Mouse (Mus musculus) C2C12 (cell line): ENCODE results near the gene Glb1. TPM values are rescaled to one million over a fixed set of nuclear protein-coding genes. Genes with fewer than 3 reads are reported as not detected.

Source experiments
- H3K27me3 ChIP-seq: one replicate; pipeline ENCODE4 v1.6.1; 2011; ENCODE audit not compliant: control insufficient read depth, insufficient read depth, insufficient read length
- H3K36me3 ChIP-seq: one replicate; pipeline ENCODE4 v1.6.1; 2011; ENCODE audit not compliant: control insufficient read depth, insufficient read depth
- H3K4me3 ChIP-seq: one replicate; pipeline ENCODE4 v1.5.1; 2011; ENCODE audit warnings: mild to moderate bottlenecking, control low read depth; ENCODE audit not compliant: poor library complexity, insufficient read depth, severe bottlenecking
- H3K79me2 ChIP-seq: one replicate; pipeline ENCODE4 v1.6.1; 2011; ENCODE audit not compliant: control insufficient read depth, insufficient read depth
- H3K79me3 ChIP-seq: one replicate; pipeline ENCODE4 v1.6.1; 2011; ENCODE audit warnings: low read depth, control low read depth
- H3ac ChIP-seq: one replicate; pipeline ENCODE3; 2011; ENCODE audit warnings: low read depth; ENCODE audit not compliant: control insufficient read depth, insufficient read length
- CEBPB ChIP-seq: IDR thresholded peaks from one replicate; pipeline ENCODE4 v1.6.1; 2011; ENCODE audit warnings: low read depth, mild to moderate bottlenecking, control low read depth, moderate library complexity
- CTCF ChIP-seq: IDR thresholded peaks from one replicate; pipeline ENCODE4 v1.5.1; 2011; ENCODE audit not compliant: control insufficient read depth, insufficient read depth, insufficient read length
- FOSL1 ChIP-seq: IDR thresholded peaks from one replicate; pipeline ENCODE4 v1.8.0; 2011; ENCODE audit warnings: mild to moderate bottlenecking, low read length; ENCODE audit not compliant: poor library complexity, insufficient read depth, severe bottlenecking
- MAX ChIP-seq: IDR thresholded peaks from one replicate; pipeline ENCODE4 v1.6.1; 2011; ENCODE audit warnings: mild to moderate bottlenecking, control low read depth
- MYOD1 ChIP-seq: IDR thresholded peaks from one replicate; pipeline ENCODE4 v1.6.1; 2011; ENCODE audit warnings: low read depth; ENCODE audit not compliant: control insufficient read depth, insufficient read length
- MYOG ChIP-seq: IDR thresholded peaks from one replicate; pipeline ENCODE4 v1.6.1; 2011; ENCODE audit not compliant: control insufficient read depth, insufficient read length; ENCODE audit errors: extremely low read depth
- USF1 ChIP-seq: IDR thresholded peaks from one replicate; pipeline ENCODE4 v1.6.1; 2011; ENCODE audit warnings: low read depth, mild to moderate bottlenecking, control low read depth, moderate library complexity
- polyA plus RNA-seq: library from polyadenylated mRNA; unstranded; fragments of >200 nt; fragmentation: generic; extraction: Trizol; gene quantifications from one replicate; pipeline ENCODE4 v1.2.1, GENCODE M21; 2012; ENCODE audit warnings: missing spikeins

Gene Glb1
- polyA plus RNA-seq, 1 experiment = 21.1 TPM

- H3ac ChIP-seq = no peak overlapping the region
- H3K79me2 ChIP-seq = no peaks in the 10 kb centered on the region
- no peak for TF ChIP-seq MYOD1
- no peak for TF ChIP-seq CEBPB
- TF ChIP-seq MYOG = no peak
- TF ChIP-seq USF1 = no peak
- TF ChIP-seq CTCF = no peak
- TF ChIP-seq MAX = no peak
- no peak for TF ChIP-seq FOSL1
- peaks cover 22% of the 10 kb centered on the region for H3K36me3 ChIP-seq
- no peaks in the 10 kb centered on the region for H3K27me3 ChIP-seq
- H3K4me3 ChIP-seq = no peak overlapping the region
- no peaks in the 10 kb centered on the region for H3K79me3 ChIP-seq
Observed at GRCm38 (mm10) chr9:114377168-114377567, 23.7 kb upstream of the Glb1 start.

GRCm38 (mm10) chr9:114379871-114380270 is 21.0 kb upstream of the Glb1 start:
- no peaks in the 10 kb centered on the region for H3K79me2 ChIP-seq
- no peak overlapping the region for H3ac ChIP-seq

GRCm38 (mm10) chr9:114380881-114381733 is 19.8 kb upstream of the Glb1 start:
- Histone ChIP-seq H3K79me3 (no peaks in the 10 kb centered on the region), H3K4me3 (no peak overlapping the region), H3K79me2 (no peaks in the 10 kb centered on the region), H3K36me3 (peaks cover 19% of the 10 kb centered on the region), H3ac (no peak overlapping the region), H3K27me3 (no peaks in the 10 kb centered on the region)
- TF ChIP-seq CTCF (no peak), CEBPB (no peak), USF1 (no peak)

More at GRCm38 (mm10) chr9:114379871-114380270, 21.0 kb upstream of the Glb1 start:
- Histone ChIP-seq H3K4me3 (no peak overlapping the region), H3K27me3 (no peaks in the 10 kb centered on the region), H3K79me3 (no peaks in the 10 kb centered on the region), H3K36me3 (peaks cover 27% of the 10 kb centered on the region)
- TF ChIP-seq MYOG = no peak
- no peak for TF ChIP-seq USF1
- no peak for TF ChIP-seq CTCF
- no peak for TF ChIP-seq MYOD1
- no peak for TF ChIP-seq FOSL1
- no peak for TF ChIP-seq CEBPB

- Histone ChIP-seq H3K79me2 (peaks cover 5% of the 10 kb centered on the region), H3K79me3 (peaks cover 4% of the 10 kb centered on the region), H3K27me3 (no peaks in the 10 kb centered on the region), H3K36me3 (peaks cover 16% of the 10 kb centered on the region), H3K4me3 (no peak overlapping the region), H3ac (no peak overlapping the region)
- TF ChIP-seq CTCF = no peak
- TF ChIP-seq MYOG = no peak
- TF ChIP-seq FOSL1 = no peak
- no peak for TF ChIP-seq CEBPB
- no peak for TF ChIP-seq MYOD1
- TF ChIP-seq MAX = no peak
- no peak for TF ChIP-seq USF1
Observed at GRCm38 (mm10) chr9:114382936-114383710, 17.8 kb upstream of the Glb1 start.

GRCm38 (mm10) chr9:114384691-114385090 is 16.2 kb upstream of the Glb1 start:
- H3K79me3 ChIP-seq = peaks cover 11% of the 10 kb centered on the region
- no peak overlapping the region for H3K4me3 ChIP-seq
- H3ac ChIP-seq = no peak overlapping the region
- TF ChIP-seq MAX (no peak), FOSL1 (no peak), MYOD1 (no peak), MYOG (no peak), USF1 (no peak), CTCF (no peak), CEBPB (no peak)
- no peaks in the 10 kb centered on the region for H3K27me3 ChIP-seq
- H3K36me3 ChIP-seq = peaks cover 10% of the 10 kb centered on the region
- peaks cover 21% of the 10 kb centered on the region for H3K79me2 ChIP-seq
